Mouse (Mus musculus): ENCODE measurements around the gene Shroom3. TPM values are rescaled to one million over a fixed set of nuclear protein-coding genes. Genes with fewer than 3 reads are reported as not detected.

Shroom3 gene
- polyA plus RNA-seq, 1 experiment from 2014 or later: 8.0 TPM

DNA sequence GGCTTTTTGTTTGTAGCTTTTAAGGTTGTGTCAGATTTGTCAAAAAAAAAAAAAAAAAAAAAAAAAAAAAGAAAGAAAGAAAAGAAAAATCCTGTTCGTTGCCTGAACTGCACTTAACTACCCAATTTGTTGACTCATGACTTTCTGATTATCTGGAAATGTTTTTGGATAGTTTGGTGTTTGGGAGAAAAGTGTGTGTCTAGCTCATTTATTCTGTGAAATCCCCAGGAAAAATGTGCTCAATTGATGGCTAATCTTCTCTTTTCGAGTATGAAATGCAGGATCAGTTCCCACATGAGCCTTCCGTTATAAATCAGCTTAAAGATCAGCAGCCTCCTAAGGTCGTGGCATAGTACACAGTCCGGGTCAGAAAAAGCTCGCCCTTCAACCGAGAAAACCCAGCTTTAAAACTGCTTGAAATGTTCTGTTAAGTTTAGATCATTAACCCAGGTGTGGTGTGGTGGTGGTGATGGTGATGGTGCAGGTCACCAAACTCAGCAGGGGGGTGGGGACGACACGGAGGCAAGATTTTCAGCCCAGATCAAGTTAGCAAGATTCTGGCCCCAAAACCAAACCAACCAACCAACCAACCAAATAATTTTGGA is 738 bp downstream of the Shroom3 start:
- ATAC-seq: no peak
- WGBS: 37% methylated on average over 9 of the region's 9 CpGs
- H3K4me1 ChIP-seq (replicated peaks; ENCODE audit: control insufficient read depth, insufficient read depth, low read length): no peaks in the 10 kb centered on the region
- no peak overlapping the region for H3K9ac ChIP-seq (ENCODE audit: low read depth, low read length)
- H3K4me3 ChIP-seq (ENCODE audit: low read depth, low read length): peak overlapping the region; percentile 43
- H3K27ac ChIP-seq (ENCODE audit: low read depth, low read length): no peak overlapping the region
- H3K27me3 ChIP-seq (replicated peaks; ENCODE audit: control insufficient read depth, insufficient read depth, low read length): no peaks in the 10 kb centered on the region; the same call in 1 of the 2 replicates
- no peak for TF ChIP-seq CTCF (IDR thresholded peaks at IDR 0.05; ENCODE audit: low read depth)
- H3K4me2 ChIP-seq (replicated peaks; ENCODE audit: low read depth): peak overlapping the region; percentile 72
- H3K9me3 ChIP-seq (ENCODE audit: control insufficient read depth): no peaks in the 10 kb centered on the region
- no peaks in the 10 kb centered on the region for H3K36me3 ChIP-seq (ENCODE audit: control insufficient read depth, insufficient read depth)

DNA sequence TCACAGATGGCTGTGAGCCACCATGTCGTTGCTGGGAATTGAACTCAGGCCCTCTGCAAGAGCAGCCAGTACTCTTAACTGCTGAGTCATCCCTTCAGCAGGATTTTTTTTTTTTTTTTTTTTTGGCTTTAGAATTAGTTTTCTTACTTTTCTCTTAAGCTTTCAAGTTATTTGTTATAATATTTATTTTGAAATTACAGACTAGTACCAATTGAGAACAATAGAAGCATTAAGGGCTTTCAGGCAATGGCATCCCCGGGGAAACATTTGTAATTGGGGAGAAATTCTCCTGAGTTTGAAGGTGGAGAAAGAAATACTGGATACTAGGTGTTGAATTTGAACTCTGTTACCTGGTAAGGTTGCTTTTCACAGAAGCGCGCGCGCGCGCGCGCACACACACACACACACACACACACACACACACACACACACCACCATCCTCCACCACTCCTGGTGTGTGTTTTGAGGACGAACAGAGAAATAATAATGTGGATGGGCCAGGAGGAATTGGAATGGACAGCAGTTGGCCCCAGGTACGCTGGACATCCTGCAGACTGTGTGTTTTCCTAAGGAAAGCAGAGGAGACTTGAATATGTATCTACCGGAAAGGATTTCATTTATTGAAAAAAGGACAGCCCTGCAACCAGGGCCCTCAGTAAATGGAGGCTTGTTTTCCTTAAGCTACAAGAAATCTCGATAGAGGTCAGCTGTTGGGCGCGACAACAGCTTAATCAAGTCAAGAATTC is 1.7 kb downstream of the Shroom3 start:
- no peaks in the 10 kb centered on the region for H3K9me3 ChIP-seq (ENCODE audit: control insufficient read depth)
- ATAC-seq: no peak
- no peaks in the 10 kb centered on the region; the same call in 1 of the 2 replicates for H3K27me3 ChIP-seq (replicated peaks; ENCODE audit: control insufficient read depth, insufficient read depth, low read length)
- no peak overlapping the region for H3K9ac ChIP-seq (ENCODE audit: low read depth, low read length)
- WGBS: 92% methylated on average over 16 of the region's 16 CpGs
- no peak for TF ChIP-seq CTCF (IDR thresholded peaks at IDR 0.05; ENCODE audit: low read depth)
- H3K4me2 ChIP-seq (replicated peaks; ENCODE audit: low read depth): no peak overlapping the region
- no peak overlapping the region for H3K4me3 ChIP-seq (ENCODE audit: low read depth, low read length)
- no peaks in the 10 kb centered on the region for H3K36me3 ChIP-seq (ENCODE audit: control insufficient read depth, insufficient read depth)
- no peaks in the 10 kb centered on the region for H3K4me1 ChIP-seq (replicated peaks; ENCODE audit: control insufficient read depth, insufficient read depth, low read length)
- no peak overlapping the region for H3K27ac ChIP-seq (ENCODE audit: low read depth, low read length)

- WGBS: 82% methylated on average over 5 of the region's 5 CpGs
- no peak for TF ChIP-seq CTCF (IDR thresholded peaks at IDR 0.05; ENCODE audit: low read depth)
- Histone ChIP-seq H3K36me3 (ENCODE audit: control insufficient read depth, insufficient read depth) (no peaks in the 10 kb centered on the region), H3K9ac (ENCODE audit: low read depth, low read length) (no peak overlapping the region), H3K27me3 (replicated peaks; ENCODE audit: control insufficient read depth, insufficient read depth, low read length) (no peaks in the 10 kb centered on the region; the same call in 1 of the 2 replicates), H3K27ac (ENCODE audit: low read depth, low read length) (no peak overlapping the region), H3K4me3 (ENCODE audit: low read depth, low read length) (no peak overlapping the region), H3K9me3 (ENCODE audit: control insufficient read depth) (no peaks in the 10 kb centered on the region), H3K4me2 (replicated peaks; ENCODE audit: low read depth) (no peak overlapping the region), H3K4me1 (replicated peaks; ENCODE audit: control insufficient read depth, insufficient read depth, low read length) (no peaks in the 10 kb centered on the region)
- ATAC-seq: no peak
These were observed 4.9 kb downstream of the Shroom3 start for GRCm38 (mm10) chr5:92688124-92688523.

DNA sequence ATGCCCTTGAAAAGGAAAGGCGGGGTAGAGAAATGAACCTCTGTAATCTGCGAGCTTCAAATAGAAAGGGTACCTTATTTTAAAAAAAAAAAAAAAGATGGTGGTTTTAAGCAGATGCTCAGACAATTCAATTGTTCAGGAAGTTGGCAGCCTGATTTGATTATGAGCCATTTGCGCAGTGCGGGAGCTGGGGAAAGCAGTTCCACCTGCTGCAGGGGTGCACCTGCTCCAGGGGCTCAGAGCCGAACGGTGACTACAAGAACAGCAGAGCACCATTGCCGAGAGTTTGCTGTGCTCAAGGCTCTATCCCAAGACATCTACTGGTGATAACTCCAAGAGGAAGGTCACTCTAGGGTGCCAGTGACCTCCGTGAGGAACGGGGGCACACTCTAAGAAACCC is 5.3 kb downstream of the Shroom3 start:
- H3K9me3 ChIP-seq (ENCODE audit: control insufficient read depth): no peaks in the 10 kb centered on the region
- H3K4me2 ChIP-seq (replicated peaks; ENCODE audit: low read depth): no peak overlapping the region
- WGBS: 86% methylated on average over 9 of the region's 9 CpGs
- no peaks in the 10 kb centered on the region for H3K4me1 ChIP-seq (replicated peaks; ENCODE audit: control insufficient read depth, insufficient read depth, low read length)
- H3K4me3 ChIP-seq (ENCODE audit: low read depth, low read length): no peak overlapping the region
- no peaks in the 10 kb centered on the region for H3K36me3 ChIP-seq (ENCODE audit: control insufficient read depth, insufficient read depth)
- no peak for TF ChIP-seq CTCF (IDR thresholded peaks at IDR 0.05; ENCODE audit: low read depth)
- H3K27ac ChIP-seq (ENCODE audit: low read depth, low read length): no peak overlapping the region
- H3K27me3 ChIP-seq (replicated peaks; ENCODE audit: control insufficient read depth, insufficient read depth, low read length): no peaks in the 10 kb centered on the region; the same call in 1 of the 2 replicates
- H3K9ac ChIP-seq (ENCODE audit: low read depth, low read length): no peak overlapping the region
- ATAC-seq: no peak

DNA sequence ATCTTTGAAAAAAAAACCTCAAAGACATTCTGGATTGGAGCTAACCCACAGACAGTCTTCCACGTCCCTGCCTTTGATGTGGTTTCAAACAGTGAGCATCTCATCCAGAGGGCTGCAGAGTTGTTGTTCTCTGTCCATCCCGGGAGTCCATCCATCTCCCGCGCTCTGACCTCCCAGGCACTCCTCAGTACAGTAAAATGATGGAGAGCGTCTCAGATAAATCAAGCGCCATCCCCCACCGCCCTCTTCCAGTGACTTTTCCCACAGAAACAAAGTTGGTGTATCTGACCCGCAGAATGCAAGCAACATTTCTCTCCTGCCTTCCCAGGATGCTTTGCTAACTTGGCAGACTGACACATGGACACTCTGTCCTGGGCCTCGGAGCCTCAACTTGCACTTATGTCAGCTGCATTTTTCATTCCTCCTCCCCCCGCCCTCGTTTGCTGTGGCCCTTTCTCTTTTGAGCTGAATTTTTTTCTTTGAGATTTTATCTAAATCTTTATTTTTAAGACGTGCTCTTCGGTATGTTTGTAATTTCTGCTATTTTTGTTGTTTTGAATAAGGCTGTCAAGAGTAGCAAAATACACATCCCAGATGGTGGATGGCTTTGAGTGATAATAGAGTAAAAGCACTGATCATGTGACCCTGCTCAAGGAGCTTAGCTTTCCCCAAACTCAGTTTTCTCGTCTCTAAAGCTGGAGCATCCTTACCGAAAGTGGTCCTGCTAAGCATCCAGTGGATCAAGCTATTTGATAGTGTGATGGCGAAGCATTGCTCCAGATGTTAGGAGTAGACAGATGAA is 9.2 kb downstream of the Shroom3 start:
- ATAC-seq: no peak
- H3K4me2 ChIP-seq (replicated peaks; ENCODE audit: low read depth): no peak overlapping the region
- H3K36me3 ChIP-seq (ENCODE audit: control insufficient read depth, insufficient read depth): no peaks in the 10 kb centered on the region
- H3K27me3 ChIP-seq (replicated peaks; ENCODE audit: control insufficient read depth, insufficient read depth, low read length): no peaks in the 10 kb centered on the region
- H3K4me1 ChIP-seq (replicated peaks; ENCODE audit: control insufficient read depth, insufficient read depth, low read length): no peaks in the 10 kb centered on the region
- 63% methylated on average over 16 of the region's 16 CpGs for WGBS
- TF ChIP-seq CTCF (IDR thresholded peaks at IDR 0.05; ENCODE audit: low read depth): no peak
- no peak overlapping the region for H3K4me3 ChIP-seq (ENCODE audit: low read depth, low read length)
- no peak overlapping the region for H3K27ac ChIP-seq (ENCODE audit: low read depth, low read length)
- H3K9me3 ChIP-seq (ENCODE audit: control insufficient read depth): no peaks in the 10 kb centered on the region
- no peak overlapping the region for H3K9ac ChIP-seq (ENCODE audit: low read depth, low read length)

DNA sequence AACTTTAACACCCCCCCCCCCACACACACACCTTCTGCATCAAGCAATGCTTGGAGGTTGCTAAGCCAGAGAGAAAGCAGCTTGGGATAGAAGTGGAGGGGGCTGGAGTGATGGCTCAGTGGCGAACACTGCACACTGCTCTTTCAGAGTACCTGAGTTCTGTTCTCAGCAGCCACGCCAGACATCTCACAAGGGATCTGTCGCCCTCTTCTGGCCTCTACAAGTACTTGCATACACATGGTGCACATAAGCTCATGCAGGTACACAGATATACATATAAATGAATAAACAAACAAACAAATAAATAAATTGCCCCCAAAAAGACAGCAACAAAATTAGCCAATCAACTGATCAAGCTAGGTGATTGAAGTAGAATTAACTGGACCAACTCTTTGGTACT is 10.5 kb downstream of the Shroom3 start:
- Histone ChIP-seq H3K4me1 (replicated peaks; ENCODE audit: control insufficient read depth, insufficient read depth, low read length) (no peaks in the 10 kb centered on the region), H3K36me3 (ENCODE audit: control insufficient read depth, insufficient read depth) (no peaks in the 10 kb centered on the region), H3K27me3 (replicated peaks; ENCODE audit: control insufficient read depth, insufficient read depth, low read length) (no peaks in the 10 kb centered on the region), H3K9ac (ENCODE audit: low read depth, low read length) (no peak overlapping the region), H3K4me2 (replicated peaks; ENCODE audit: low read depth) (no peak overlapping the region), H3K9me3 (ENCODE audit: control insufficient read depth) (no peaks in the 10 kb centered on the region), H3K4me3 (ENCODE audit: low read depth, low read length) (no peak overlapping the region), H3K27ac (ENCODE audit: low read depth, low read length) (no peak overlapping the region)
- WGBS: 91% methylated on average over 3 of the region's 3 CpGs
- TF ChIP-seq CTCF (IDR thresholded peaks at IDR 0.05; ENCODE audit: low read depth): peak; percentile 23; the same call in 1 of the 2 replicates
- no peak for ATAC-seq
